Mouse (Mus musculus): ENCODE results near the gene Arl13b.
A peak's percentile ranks its signal among the peaks of the same experiment; 100 is the strongest.

Gene Arl13b

DNA sequence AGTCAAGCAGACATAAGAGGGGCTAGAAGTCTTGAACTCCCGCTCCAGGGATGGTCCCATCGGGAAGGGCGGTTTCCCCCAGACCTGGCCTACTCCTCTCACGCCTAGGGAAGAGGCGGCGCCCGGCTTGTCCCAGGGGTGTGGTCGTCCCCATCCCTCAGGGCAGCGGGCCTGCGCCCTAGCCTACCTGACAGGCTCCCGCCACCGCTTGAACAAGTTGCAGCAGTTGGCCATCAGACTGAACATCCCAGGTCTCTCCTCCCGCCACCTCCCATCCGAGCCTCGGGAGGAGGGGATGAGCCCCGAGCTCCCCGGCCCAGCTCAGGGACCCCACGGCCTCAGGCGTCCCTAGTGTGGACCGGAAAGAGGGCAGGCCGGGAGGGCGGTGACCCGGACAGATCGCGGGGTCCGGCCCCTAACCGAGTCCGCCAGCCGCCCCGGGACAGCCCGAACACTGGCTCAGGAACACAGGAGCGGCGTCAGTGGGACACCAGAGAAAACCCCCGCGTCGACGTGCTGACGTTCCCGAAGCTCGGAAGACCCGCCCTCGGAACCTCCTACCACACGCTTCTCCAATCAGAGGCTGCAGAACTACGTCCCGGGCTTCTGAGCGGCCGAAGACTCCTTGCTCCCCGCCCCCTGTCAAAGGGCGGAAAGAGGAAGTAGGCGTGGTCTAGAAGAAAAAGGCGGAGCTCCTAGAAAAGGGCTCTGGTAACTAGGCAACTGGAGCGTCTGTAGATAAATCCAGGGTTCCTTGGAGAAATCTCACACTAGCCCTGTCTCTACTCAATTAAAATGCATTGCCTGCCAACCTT, at the start of gene Arl13b:
Gene Arl13b, minus strand, starts transcription at position 543 of the 815 bp plus-strand sequence.
- DNase-seq (ENCODE audit: low spot score), result peak; percentile 96

DNA sequence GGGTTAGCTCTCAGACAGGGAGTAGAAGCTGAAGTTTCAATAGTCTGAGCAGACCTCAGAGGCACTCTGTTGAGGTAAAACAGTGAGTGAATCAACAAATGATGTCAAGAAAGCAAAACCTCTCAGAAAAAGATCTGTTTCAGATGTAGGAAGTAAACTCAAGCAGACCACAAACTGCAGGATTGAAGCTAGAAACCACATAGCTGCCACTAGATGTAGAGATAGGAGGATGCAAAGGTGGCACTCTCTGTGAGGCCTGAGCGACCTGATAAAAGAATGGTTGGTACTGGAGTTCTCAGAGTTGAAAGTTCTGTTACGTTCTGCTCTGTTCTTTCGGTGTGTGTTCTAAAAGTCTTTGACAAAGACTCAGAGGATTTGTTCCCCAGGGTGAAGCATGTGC, 49.0 kb upstream of the Arl13b start:
- no peak for DNase-seq (ENCODE audit: low spot score)

DNA sequence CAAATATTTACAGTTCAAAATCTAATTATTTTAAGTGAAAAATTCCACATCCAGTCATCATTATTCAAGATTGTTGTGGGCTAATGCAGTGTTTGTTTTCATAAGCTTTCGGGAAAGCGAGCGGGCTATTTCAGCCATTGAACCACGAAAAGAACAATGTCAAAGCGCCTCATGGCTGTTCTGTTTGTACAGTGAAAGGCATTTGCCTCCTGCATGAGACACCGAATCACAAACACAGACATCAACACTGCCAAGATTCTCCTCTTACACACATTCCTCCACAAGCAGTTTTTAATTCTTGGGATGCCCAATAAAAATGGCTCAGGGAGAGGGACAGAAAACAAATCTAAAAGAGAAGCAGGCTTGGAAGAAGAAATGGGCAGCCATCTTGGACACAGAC, 27.2 kb upstream of the Arl13b start:
- DNase-seq (ENCODE audit: low spot score), result no peak

DNA sequence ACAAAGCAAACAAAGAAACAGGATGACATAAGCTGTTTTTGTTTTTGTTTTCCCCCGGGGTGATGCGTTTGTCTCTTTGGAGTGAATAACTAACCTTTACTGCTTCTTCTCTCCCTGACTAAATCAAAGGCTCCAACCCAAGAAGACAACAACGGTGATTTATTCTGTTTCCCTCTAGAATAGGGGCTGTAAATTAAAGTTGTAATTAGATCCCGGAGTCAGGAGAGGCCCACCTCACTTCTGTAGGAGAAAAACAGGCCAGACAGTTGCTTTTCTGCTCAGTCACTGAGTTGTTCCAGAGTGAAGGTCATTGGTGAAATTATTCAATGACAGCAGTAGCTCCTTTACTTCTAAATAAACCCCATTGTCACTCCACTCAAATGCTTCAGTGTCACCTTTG, 26.3 kb upstream of the Arl13b start:
- DNase-seq (ENCODE audit: low spot score), result no peak

DNA sequence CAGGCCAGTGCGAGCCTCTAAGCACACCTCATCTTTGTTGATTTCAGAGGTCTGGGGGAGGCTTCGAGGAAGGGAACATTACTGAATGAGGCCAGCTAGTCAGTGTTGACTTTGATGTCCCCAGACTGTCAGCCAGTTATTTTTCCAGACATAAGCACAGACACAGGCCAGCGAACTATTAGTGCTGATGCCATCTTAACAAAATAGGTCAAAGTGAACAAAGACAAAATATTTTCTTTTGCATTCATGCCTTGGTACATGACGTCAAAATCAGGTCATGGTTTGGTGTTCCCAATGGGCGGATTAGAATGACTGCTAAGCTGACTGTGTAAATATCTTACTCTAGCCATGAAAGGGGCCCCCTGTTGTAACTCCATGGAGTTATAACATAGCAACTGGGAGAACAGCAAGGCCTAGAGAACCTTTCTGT, 25.9 kb upstream of the Arl13b start:
- DNase-seq (ENCODE audit: low spot score), result no peak

DNA sequence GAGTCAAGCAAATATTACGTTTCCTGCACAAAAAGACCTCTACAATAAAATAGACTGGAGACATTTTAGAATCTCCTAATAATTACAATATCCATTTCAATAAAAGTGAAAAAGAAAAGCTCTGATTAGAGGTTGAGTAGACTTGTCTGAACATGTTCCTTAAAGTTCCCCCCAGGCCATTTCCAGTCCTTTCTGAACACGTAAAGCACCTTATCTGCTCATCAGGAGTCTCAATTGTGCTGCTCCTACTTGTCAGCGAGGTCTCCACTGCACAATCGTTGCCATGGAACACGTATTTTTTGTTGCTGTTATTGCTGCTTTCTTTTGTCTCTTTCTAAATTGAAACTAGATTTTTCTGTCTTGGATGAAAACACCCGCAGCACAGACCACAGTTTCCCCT, 14.6 kb upstream of the Arl13b start:
- DNase-seq (ENCODE audit: low spot score), result no peak

DNA sequence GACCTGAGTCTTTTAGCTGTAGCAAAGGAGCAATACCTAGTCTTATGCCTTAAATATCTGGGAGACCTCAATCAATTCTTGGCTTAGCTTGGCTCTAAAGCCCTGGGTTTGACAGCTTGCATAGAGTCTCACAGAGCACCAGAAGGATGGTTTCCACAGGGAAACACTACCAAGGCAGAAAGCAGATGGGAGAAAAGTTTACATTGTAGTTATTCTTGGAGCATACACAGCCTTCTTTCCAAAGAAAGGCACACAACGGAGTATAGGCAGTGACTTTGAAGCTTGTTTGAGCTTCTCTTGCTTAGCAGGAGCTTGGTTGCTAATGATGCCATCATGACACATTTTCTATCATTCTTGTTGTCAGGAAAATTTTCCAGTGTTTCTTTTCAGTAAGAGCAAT, 13.3 kb upstream of the Arl13b start:
- no peak for DNase-seq (ENCODE audit: low spot score)

DNA sequence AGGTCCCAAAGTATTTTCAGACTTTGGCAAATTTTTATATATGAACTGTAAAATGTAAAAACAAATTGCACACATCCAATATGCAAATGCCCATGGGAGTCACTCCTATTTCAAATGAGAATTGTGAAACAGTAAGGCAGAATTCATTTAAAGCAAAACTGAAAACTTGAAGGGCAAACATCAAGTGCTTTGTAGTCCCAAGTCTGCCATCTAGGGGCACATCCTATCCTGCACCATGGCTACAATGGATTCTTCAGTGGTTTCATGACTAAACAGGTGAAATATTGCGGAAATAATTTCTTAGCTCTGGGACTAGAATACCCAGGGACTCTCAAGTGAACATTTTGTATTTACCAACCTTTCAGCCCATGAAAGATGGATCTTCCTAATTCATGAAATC, 11.2 kb upstream of the Arl13b start:
- no peak for DNase-seq (ENCODE audit: low spot score)

DNA sequence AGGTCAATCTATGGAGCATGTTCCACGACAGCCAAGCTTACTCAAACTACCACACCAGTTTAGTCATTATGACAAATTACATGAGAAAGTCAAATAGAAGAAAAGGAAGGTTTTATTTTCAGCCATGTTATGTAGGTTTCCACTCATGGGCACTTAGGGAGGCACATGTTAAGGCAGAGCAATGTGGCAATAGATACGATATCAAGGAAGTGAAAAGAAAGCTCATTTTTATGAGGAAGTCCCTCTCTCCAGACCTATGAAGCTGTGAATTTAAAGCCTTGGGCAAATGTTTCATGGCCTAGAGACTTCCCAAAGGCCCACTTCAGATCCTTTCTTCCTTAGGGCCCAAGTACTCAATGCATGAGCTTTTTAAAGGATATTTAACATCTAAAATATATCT, 10.7 kb upstream of the Arl13b start:
- no peak for DNase-seq (ENCODE audit: low spot score)

DNA sequence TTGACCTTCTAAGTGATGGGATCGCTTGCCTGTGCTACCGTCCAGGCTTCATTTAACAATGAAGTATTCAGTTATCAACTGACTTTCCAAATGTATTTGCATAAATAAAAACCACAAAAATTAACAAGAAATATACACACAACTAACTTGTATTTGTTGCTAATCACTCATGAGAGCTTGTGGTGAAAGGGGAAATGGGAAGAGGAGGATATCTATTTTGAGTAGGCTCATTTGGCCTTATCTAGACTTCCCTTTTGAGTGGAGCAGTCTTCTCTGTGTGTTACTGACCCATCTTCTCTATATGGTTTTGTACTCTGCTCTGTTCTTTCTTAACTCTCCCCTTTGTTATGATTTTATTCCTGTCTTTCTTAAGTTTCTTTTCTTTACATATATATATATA, 9.4 kb upstream of the Arl13b start:
- no peak for DNase-seq (ENCODE audit: low spot score)

DNA sequence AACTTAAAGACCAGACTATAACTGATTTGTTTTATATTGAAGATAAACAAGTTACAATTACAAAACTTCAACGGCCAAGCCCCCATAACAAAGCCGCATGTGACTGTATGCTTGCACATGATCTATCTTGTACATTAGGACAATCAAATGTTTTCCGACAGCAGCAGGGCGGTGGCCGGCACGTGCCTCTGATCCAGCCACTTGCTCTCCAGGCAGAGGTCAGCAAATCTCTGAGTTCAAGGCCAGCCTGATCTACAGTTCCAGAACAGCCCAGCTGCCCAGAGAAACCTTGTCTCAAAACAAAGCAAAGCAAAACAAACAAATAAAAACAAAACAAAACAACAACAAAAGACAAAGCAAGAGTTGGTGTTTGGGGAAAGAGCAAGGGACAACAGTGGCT, 8.5 kb upstream of the Arl13b start:
- DNase-seq (ENCODE audit: low spot score), result no peak

DNA sequence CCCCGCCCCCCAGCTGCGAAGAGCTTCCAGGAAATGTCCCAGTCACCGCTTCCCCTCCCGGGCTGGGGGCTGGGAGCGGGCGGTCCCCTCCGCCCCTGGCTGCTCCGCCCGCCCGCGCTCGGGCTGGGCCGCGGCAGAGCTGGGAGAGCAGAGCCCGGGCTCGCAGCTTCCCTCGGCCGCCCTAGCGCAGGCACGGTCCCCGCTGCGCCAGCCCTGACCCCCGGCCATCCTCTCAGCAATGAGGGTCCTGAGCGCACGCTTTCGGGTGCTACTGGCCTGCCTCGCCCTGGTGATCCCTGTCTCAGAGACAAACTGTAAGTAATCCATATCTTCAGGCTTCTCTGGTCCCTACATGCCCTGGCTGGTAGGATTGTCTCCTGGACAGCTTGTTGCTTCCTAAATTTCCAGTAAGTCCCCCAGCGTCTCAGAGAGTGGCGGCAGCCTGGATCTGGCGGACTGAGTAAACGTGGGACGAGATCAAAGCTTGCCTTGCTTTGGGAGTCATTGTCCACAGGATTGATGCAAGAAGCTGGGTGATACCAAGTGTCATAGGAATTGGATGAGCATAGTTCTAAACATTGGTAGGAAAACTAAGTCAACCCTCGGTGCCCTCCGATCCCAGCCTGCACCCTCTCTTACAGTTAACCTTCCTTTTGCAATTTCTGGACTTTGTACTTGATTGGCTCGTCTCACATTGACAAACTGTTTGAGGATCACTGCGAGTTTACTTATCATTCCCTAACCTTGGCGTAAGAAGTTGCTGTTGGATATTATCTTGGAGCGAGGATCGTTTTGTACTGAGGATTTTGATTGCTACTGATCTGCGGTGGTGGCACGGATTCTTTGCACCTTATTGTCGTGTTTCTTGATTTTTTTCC, 7.6 kb upstream of the Arl13b start, which contains the start of gene Pros1:
Gene Pros1, plus strand, starts transcription at position 117 of the 878 bp plus-strand sequence.
- DNase-seq (ENCODE audit: low spot score), result peak; percentile 28

DNA sequence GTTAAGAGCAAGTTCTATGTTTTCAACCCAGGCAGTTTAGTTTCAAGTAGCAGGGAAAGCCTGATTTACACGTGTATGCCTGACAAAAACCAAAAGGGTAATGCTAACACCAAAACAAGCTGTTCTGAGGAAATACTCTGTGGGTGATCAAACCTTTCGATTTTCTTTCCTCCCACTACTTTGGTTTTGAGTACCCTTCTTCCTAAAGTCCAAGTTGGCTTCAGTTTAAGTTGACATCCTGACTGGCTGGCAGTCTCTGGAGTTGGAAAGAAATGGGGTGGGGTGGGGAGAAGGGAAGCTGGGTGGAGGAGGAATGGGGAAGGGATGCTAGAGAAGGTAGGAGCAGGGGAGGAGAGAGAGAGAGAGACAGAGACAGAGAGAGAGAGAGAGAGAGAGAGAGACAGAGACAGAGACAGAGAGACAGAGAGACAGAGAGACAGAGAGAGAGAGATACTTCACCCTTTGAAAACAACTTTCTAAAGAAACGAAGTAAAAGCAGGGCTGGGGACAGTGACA, 6.8 kb upstream of the Arl13b start:
- no peak for DNase-seq (ENCODE audit: low spot score)

DNA sequence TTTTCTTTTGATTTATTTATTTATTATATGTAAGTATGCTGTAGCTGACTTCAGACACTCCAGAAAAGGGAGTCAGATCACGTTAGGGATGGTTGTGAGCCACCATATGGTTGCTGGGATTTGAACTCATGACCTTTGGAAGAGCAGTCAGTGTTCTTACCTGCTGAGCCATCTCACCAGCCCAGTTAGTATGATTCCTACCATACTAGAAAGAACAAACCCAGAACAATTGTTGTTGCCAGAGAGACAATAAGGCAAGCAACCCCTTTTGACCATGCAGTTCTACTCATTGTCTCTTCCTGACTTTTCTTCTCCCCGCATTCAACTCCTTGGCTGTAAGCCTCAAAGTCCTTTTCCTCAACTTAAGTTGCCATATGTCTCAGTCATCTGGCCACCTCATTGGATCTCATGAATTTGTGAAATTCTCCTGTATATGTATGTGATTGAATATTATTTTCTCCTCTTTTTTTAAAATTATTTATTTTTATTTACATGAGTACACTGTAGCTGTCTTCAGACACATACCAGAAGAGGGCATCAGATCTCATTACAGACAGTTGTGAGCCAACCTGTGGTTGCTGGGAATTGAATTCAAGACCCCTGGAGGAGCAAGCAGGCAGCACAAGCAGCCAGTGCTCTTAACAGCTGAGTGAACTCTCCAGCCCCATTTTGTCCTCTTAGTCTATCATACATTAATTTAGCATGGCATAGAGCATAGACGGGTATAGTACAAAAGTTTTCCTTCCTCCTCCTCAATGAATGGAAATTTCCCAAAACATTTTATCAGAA, 5.8 kb upstream of the Arl13b start:
- no peak for DNase-seq (ENCODE audit: low spot score)

DNA sequence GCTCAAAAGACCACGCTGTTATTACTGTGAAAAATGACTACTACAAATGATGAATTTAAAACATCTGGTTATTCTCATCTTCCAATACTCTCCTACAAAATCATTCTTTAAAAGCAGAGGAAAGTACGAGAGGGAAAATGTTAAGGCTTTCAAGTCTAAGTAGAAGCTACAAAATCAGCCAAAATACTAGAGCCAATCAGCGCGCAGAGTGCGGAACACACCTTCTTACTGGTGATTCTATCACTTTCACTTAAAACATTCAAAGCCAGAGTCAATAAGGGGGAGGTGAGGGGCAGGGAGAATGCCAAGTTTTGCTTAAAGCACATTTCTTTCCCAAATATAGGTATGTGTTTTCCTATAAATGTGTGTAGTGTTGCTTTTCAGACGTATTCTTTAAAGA, 1.5 kb downstream of the Arl13b start:
- DNase-seq (ENCODE audit: low spot score), result no peak

DNA sequence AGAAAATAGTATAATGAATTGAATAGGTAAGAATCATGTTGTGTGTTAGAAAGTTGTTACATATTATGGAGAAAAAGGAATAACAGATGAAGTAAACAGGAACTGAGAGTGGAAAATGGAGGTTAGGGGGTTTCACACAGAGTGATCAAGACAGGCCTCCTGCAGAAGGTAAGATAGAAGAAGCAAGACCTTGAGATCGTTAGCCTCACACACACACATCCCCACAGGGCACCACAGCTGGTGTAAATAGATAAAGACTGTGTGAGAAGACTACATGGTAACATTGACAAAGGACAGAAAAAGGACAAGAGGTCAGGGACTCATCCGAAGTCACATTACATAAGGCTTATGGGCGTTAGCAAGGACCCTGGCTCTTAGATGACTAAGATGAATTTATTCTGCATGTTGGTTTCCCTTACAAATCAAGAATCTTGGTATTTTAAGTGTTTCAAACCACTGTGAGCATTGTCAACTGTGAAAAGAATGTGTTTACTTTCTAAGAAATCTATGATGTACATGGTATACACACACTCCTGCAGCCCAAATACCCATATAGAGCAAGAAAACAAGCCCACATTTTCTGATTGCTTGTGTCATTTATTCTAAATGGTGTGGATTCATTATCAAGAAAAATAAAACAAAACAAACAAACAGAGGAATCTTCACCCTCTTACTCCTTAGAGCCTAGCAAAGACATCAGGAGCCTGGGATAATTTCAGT, 12.7 kb downstream of the Arl13b start:
- no peak for DNase-seq (ENCODE audit: low spot score)

DNA sequence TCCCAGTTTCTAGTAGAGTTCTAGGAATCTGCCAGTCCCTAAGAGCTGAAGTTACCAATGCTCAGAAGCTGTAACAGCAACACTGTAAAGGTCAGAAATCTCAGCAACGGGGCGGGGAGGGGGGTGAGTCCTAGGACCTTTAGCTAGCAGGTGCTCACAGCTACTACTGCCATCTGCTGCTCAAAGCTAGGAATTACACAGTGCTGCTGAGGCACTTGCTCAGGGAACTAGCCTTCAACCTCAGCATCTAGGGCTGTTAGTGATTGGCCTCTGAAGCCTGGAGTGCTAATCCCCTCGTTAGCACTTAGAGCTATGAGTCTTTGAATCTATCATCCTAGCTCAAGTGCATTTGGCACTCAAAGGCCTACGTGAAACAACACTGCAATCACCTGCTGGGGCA, 14.4 kb downstream of the Arl13b start:
- DNase-seq (ENCODE audit: low spot score), result no peak

DNA sequence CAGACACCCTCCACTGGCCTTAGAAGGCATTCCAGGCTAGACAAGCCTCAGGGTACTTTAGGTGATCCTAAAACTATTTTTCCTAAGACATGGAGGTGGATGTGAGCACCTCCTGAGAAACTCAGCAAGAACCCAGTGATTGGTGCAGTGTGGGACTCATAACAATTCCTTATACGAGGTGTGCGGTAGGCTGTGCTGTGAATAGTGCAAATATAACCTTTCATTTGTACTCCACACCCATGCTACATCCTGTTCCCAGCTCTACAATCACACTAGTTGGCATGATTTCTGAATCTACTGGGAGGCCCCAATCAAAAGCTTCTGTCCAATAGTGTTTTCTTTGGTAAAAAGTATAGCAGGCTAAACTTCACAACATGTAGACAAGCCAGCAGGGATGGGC, 14.8 kb downstream of the Arl13b start:
- no peak for DNase-seq (ENCODE audit: low spot score)

DNA sequence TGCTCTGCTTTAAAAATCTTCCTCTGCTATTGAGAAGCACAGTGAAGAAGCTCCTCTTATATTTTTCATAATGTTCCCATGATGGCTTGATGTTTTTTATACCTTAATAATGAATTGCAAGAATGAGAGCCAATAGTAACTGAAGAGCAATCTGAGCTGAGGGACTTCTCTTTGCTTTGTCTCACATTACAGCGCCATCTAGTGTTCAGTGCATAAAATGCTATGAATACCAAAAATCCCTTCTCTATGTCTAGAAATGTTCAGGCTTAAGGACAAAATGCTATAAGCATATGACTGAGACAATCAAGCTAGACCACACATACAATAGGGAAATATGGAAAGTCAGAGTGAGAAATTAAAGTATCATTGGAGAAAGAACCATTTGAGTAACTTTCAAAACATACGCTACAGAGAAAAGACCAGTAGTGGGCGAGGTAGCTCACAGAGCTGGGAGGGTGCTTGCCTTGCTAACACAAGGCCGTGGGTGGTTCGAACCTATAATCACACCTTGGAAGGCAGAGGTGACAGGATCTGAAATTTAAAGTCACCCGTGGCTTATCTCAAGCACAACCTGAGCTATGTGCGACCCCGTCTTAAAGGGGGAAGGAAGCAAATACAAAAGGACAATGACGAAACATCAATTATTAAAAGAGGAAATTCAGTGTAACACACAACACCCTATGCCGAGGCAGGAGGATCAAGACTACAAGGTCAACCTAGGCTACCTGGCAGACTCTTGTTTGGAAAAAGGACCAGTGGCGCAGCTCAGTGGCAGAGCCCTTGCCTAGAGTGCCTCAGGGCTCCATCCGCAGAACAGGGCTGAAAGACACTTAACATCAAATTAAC, 20.5 kb downstream of the Arl13b start:
- no peak for DNase-seq (ENCODE audit: low spot score)

DNA sequence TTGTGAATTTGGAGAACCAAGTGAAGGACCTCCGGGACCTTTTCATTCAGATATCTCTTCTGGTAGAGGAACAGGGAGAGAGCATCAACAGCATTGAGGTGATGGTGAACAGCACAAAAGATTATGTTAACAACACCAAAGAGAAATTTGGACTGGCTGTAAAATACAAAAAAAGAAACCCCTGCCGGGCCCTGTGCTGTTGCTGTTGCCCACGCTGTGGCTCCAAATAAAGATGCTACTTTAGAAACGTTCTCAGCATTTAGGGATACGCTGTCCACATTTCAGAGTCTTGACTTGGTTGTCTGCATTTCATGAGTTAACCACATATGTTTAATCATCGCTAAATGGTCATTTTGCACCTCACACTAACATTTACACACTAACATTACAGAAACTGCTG, 24.4 kb downstream of the Arl13b start:
- DNase-seq (ENCODE audit: low spot score), result no peak

DNA sequence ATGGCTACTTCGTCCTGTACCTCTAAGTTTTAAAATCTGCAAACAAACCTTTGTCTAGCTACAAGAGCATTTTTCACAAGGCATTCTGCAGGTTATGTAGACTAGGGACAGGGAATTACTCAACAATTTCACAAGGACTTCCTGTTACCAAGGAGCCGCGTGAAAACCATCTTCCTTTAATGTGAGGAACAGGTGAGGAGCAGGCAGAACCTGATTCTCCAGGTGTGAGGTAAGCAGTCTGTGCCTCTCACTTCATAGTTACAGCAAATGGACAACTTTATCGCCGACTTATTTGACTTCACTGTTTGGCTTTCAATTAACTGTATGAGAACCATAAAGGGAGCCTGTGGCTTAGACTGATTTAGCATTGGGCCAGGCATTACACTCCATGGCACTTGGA, 32.3 kb downstream of the Arl13b start, which contains the start of gene Stx19:
Gene Stx19, plus strand, starts transcription at position 186 of the 400 bp plus-strand sequence.
- DNase-seq (ENCODE audit: low spot score), result no peak

Data from testis, postnatal 14 days (tissue).